Mouse (Mus musculus) stomach, postnatal 0 days (tissue): ENCODE results near the gene Rpf1.

ENCODE experiments used
- CTCF ChIP-seq: IDR thresholded peaks from 2 replicates; pipeline ENCODE4 v1.5.1; 2016; ENCODE audit warnings: antibody characterized with exemption, low read depth, mild to moderate bottlenecking, moderate library complexity
- EP300 ChIP-seq: optimal IDR thresholded peaks from 2 replicates; pipeline ENCODE3; 2016; ENCODE audit warnings: antibody characterized with exemption

GRCm38 (mm10) chr3:146500003-146500809 is 21.0 kb downstream of the Rpf1 start:
- TF ChIP-seq CTCF (no peak), EP300 (peak; percentile 40)
